Mouse (Mus musculus) forebrain, embryonic 11.5 days (tissue): ENCODE results near the gene Tmem164. TPM values are rescaled to one million over a fixed set of nuclear protein-coding genes. Genes with fewer than 3 reads are reported as not detected.

Experiments used
- ATAC-seq: fragments of 200-750 bp; cut with Nextera tagmentation; replicated peaks from 2 replicates; pipeline ENCODE4 v1.8.0; 2017; ENCODE audit warnings: moderate TSS enrichment; ENCODE audit not compliant: low FRiP score
- DNase-seq: peaks from one replicate; pipeline ENCODE4 v3.0.0-alpha.2; 2017; ENCODE audit warnings: low spot score
- H3K27ac ChIP-seq: fragments of 300-500 bp; sonication (generic); 2 replicates; pipeline ENCODE4 v1.5.1; 2014; ENCODE audit warnings: low read depth, low read length
- H3K27me3 ChIP-seq: fragments of 300-500 bp; sonication (generic); 2 replicates; pipeline ENCODE4 v1.6.1; 2014; ENCODE audit warnings: mild to moderate bottlenecking, low read length, mixed read lengths; ENCODE audit not compliant: control insufficient read depth, insufficient read depth
- H3K36me3 ChIP-seq: fragments of 300-500 bp; sonication (generic); 2 replicates; pipeline ENCODE4 v1.6.1; 2014; ENCODE audit warnings: mild to moderate bottlenecking, low read length, moderate library complexity, mixed read lengths; ENCODE audit not compliant: control insufficient read depth, insufficient read depth
- H3K4me1 ChIP-seq: fragments of 300-500 bp; sonication (generic); replicated peaks from 2 replicates; pipeline ENCODE4 v1.6.1; 2014; ENCODE audit warnings: low read length, mixed read lengths; ENCODE audit not compliant: control insufficient read depth, insufficient read depth
- H3K4me2 ChIP-seq: fragments of 300-500 bp; sonication (generic); 2 replicates; pipeline ENCODE4 v1.6.1; 2014; ENCODE audit warnings: low read depth, mild to moderate bottlenecking, low read length, moderate library complexity, mixed read lengths; ENCODE audit not compliant: severe bottlenecking
- H3K4me3 ChIP-seq: fragments of 300-500 bp; sonication (generic); 2 replicates; pipeline ENCODE4 v1.5.1; 2014; ENCODE audit warnings: low read depth, low read length
- H3K9ac ChIP-seq: fragments of 300-500 bp; sonication (generic); 2 replicates; pipeline ENCODE4 v1.6.1; 2014; ENCODE audit warnings: low read length
- H3K9me3 ChIP-seq: fragments of 300-500 bp; sonication (generic); 2 replicates; pipeline ENCODE4 v1.6.1; 2016; ENCODE audit warnings: low read length, mixed read lengths; ENCODE audit not compliant: control insufficient read depth
- WGBS: fragments of 180-500 bp; shearing (Covaris S2); extraction: QIAGEN DNeasy Blood & Tissue Kit; methylation state at CpG from one replicate; pipeline ENCODE4 v1.1.7; 2014; 5-methylcytosine and 5-hydroxymethylcytosine counted together
- polyA plus RNA-seq: library from polyadenylated mRNA; unstranded; fragments of >200 nt; fragmentation: Nextera tagmentation; extraction: Ambion mirVana; gene quantifications from 2 replicates; pipeline ENCODE4 v1.2.1, GENCODE M21; 2014

The Tmem164 gene
- polyA plus RNA-seq, 1 experiment from 2014 or later: 42.6 TPM

DNA sequence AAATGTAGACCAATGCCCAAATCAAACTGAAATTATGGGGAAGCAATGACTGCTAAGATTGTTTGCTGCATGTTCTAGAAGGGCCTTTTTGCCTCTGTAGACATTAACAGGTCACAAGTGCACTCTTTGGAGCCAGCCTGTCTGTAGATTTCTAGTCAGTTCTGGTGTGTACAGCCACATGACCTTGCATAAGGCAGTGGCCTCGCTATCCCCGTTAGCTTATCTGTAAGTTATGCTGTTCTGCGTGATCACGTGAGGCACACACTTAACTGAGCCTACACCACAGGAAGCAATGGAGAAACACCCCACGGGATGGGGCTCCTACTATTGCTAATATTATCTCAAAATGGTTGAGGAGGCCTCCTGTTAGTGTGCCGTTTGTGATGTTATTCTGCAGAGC lies 97.4 kb downstream of the Tmem164 start:
- no peak for DNase-seq
- Histone ChIP-seq H3K4me1 (no peaks in the 10 kb centered on the region), H3K9ac (no peak overlapping the region), H3K9me3 (no peaks in the 10 kb centered on the region), H3K27ac (no peak overlapping the region), H3K4me3 (no peak overlapping the region), H3K4me2 (no peak overlapping the region), H3K27me3 (peaks cover 5% of the 10 kb centered on the region), H3K36me3 (no peaks in the 10 kb centered on the region)
- WGBS: 84% methylated on average over 6 of the region's 6 CpGs
- no peak for ATAC-seq

- peaks cover 6% of the 10 kb centered on the region; the same call in 1 of the 2 replicates for H3K27me3 ChIP-seq
- no peak for ATAC-seq
These were observed 105.2 kb downstream of the Tmem164 start for GRCm38 (mm10) chrX:142786160-142787052.

DNA sequence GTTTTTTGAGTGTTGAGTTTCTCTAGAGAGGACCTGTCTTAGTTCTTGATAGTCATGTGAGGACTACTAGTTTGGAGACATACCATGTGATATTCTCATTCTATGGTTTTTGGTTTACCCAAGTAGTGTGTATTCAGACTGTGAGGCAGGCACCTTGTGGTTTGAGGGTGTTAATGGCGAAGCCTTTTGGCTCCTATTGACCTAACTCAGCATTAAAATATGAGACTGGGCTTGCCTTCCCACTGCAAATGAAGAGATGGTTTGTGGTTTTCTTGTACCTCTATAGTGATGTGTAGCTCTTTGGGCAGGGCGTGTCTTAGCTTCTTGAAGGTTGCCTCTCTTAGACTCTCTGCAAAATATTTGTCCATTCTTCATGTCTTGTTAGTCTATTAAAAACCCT lies 111.0 kb downstream of the Tmem164 start:
- no peaks in the 10 kb centered on the region for H3K36me3 ChIP-seq
- ATAC-seq (no peak), DNase-seq (no peak)
- no peak overlapping the region for H3K4me2 ChIP-seq
- H3K4me3 ChIP-seq: no peak overlapping the region
- H3K9ac ChIP-seq: no peak overlapping the region
- 0 out of 2 replicates have a peak, but pooled peaks cover 2% of the 10 kb centered on the region for H3K27me3 ChIP-seq
- H3K4me1 ChIP-seq: no peaks in the 10 kb centered on the region
- H3K9me3 ChIP-seq: no peaks in the 10 kb centered on the region
- H3K27ac ChIP-seq: no peak overlapping the region
- WGBS: 91% methylated on average over 2 of the region's 2 CpGs

More at GRCm38 (mm10) chrX:142786160-142787052, 105.2 kb downstream of the Tmem164 start:
- DNase-seq: no peak
- Histone ChIP-seq H3K4me1 (no peaks in the 10 kb centered on the region), H3K4me3 (no peak overlapping the region), H3K36me3 (no peaks in the 10 kb centered on the region), H3K9me3 (no peaks in the 10 kb centered on the region), H3K27ac (no peak overlapping the region), H3K4me2 (no peak overlapping the region), H3K9ac (no peak overlapping the region)
- WGBS: 86% methylated on average over 10 of the region's 10 CpGs

- no peaks in the 10 kb centered on the region for H3K4me1 ChIP-seq
- WGBS: 76% methylated on average over 4 of the region's 4 CpGs
- H3K27me3 ChIP-seq: 0 out of 2 replicates have a peak, but pooled peaks cover 2% of the 10 kb centered on the region
- ATAC-seq (no peak), DNase-seq (no peak)
- H3K4me2 ChIP-seq: no peak overlapping the region
- no peak overlapping the region for H3K27ac ChIP-seq
- H3K4me3 ChIP-seq: no peak overlapping the region
- no peak overlapping the region for H3K9ac ChIP-seq
- no peaks in the 10 kb centered on the region for H3K9me3 ChIP-seq
- no peaks in the 10 kb centered on the region for H3K36me3 ChIP-seq
These were observed 112.9 kb downstream of the Tmem164 start for GRCm38 (mm10) chrX:142794069-142794610.

DNA sequence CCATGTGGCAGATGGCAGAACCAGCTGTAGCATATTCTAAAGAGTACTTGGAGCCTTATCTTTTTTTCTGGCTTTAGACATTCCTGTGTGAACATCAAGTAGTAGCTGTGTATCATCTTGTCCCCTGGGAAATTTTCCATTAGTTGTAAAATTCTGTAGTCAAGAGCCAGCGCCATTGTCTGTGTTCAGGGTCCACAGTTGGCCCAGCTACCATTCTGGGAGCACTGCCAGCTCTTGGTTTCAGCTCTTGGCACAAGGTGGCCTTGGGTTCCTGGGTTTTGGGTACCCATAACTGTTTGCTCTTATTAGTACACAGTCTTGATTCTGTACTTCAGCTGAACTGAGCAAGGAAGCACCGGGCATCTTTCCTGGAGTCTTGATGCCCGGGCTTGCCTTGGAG lies 123.4 kb downstream of the Tmem164 start:
- DNase-seq (no peak), ATAC-seq (no peak)
- H3K4me3 ChIP-seq: no peak overlapping the region
- H3K4me2 ChIP-seq: no peak overlapping the region
- H3K36me3 ChIP-seq: no peaks in the 10 kb centered on the region
- no peak overlapping the region for H3K9ac ChIP-seq
- no peaks in the 10 kb centered on the region for H3K27me3 ChIP-seq
- H3K9me3 ChIP-seq: no peaks in the 10 kb centered on the region
- no peaks in the 10 kb centered on the region for H3K4me1 ChIP-seq
- 93% methylated on average over 3 of the region's 3 CpGs for WGBS
- no peak overlapping the region for H3K27ac ChIP-seq

DNA sequence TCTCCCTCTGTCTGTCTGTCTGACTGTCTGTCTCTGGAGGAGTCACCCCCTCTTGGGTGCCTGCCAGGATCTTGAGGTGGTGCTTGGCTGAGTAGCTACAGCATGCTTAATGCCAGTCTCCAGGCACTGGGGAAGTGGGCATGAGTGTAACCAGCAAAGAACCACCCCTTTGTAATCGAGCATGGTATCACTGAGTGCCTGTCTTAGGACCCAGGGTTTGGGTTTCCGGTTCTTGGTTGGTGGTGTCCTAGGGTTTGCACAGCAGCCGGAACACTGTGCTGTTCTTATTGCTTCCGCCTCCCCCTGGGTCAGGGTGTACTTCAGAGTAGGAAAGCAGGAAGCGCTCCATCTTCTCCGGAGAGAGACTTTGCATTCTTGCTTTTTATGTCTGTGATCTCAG lies 124.9 kb downstream of the Tmem164 start:
- Histone ChIP-seq H3K27ac (no peak overlapping the region), H3K9ac (no peak overlapping the region), H3K9me3 (no peaks in the 10 kb centered on the region), H3K4me2 (no peak overlapping the region), H3K36me3 (no peaks in the 10 kb centered on the region), H3K4me3 (no peak overlapping the region), H3K4me1 (no peaks in the 10 kb centered on the region), H3K27me3 (no peaks in the 10 kb centered on the region)
- ATAC-seq (no peak), DNase-seq (no peak)
- WGBS: 91% methylated on average over 6 of the region's 6 CpGs

- 51% methylated on average over 10 of the region's 10 CpGs for WGBS
- Histone ChIP-seq H3K9me3 (no peaks in the 10 kb centered on the region), H3K27ac (no peak overlapping the region), H3K9ac (no peak overlapping the region), H3K4me2 (no peak overlapping the region), H3K27me3 (no peaks in the 10 kb centered on the region), H3K36me3 (no peaks in the 10 kb centered on the region), H3K4me3 (no peak overlapping the region), H3K4me1 (no peaks in the 10 kb centered on the region)
- DNase-seq (no peak), ATAC-seq (no peak)
These were observed 125.4 kb downstream of the Tmem164 start for GRCm38 (mm10) chrX:142806620-142807061.

GRCm38 (mm10) chrX:142808411-142808810 lies 127.2 kb downstream of the Tmem164 start:
- DNase-seq: no peak
- H3K4me2 ChIP-seq: no peak overlapping the region
- 50% methylated on average over 9 of the region's 9 CpGs for WGBS
- no peak overlapping the region for H3K27ac ChIP-seq
- H3K9me3 ChIP-seq: no peaks in the 10 kb centered on the region
- no peaks in the 10 kb centered on the region for H3K4me1 ChIP-seq
- no peak overlapping the region for H3K4me3 ChIP-seq
- no peak overlapping the region for H3K9ac ChIP-seq
- no peak for ATAC-seq
- H3K27me3 ChIP-seq: no peaks in the 10 kb centered on the region
- no peaks in the 10 kb centered on the region for H3K36me3 ChIP-seq
